Mouse (Mus musculus): ENCODE measurements around the gene Msmp.

DNA sequence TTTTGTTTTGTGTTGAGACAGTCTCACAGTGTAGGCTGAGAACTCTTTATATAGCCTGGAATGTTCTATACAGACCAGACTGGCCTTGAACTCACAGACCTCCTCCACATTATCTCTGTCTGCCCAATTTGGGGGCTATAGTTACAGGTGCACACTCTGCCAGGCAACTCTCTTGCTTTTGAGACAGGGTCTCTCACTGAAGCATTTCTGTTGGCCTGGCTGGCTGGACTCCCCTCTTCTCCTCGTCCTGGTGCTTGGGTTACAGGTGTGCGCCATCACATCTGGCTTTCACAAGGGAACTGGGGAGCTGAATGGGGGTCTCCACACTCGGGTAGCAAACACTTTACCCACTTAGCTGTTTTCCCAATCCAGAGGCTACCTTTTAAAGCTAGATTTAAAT lies 7.7 kb upstream of the Msmp start:
- TF ChIP-seq GATA1 (IDR thresholded peaks at IDR 0.05; ENCODE audit: borderline replicate concordance, low read length) (no peak), FLI1 (IDR thresholded peaks at IDR 0.05; ENCODE audit: low read length) (no peak)

Data from megakaryocyte, embryonic 14.5 days (primary cell).